Mouse (Mus musculus) MEL-GATA-1-ER (cell line): ENCODE measurements around the gene Ncf4.
"Not testable (repeated sequence)": the region's sequence is repeated elsewhere in the genome, so short reads cannot be mapped to it uniquely, and the experiment has no call there.

Source experiments
- DNase-seq: peaks from one replicate; pipeline ENCODE4 v3.0.0-alpha.2; 2012; ENCODE audit warnings: low read depth; ENCODE audit errors: extremely low read depth

Gene Ncf4

DNA sequence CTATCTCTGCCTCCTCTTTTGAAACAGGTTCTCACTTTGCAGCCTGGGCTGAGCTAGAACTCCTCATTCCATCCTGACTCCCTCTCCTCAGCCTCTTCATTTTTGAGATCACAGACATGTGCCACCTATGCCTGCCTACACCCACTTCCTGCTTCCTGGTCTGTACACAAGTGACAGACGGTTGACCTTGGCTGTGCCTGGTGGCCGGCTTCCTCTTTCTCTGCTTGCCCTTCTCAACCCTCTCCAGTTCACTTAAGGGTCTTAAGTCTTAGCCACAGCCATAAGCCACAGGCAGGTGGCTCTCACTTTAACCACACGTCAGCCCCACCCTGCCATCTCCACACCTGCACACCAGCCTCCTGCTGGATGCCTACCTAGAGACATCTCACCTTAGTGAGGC, 3.8 kb downstream of the Ncf4 start:
- DNase-seq: no peak

DNA sequence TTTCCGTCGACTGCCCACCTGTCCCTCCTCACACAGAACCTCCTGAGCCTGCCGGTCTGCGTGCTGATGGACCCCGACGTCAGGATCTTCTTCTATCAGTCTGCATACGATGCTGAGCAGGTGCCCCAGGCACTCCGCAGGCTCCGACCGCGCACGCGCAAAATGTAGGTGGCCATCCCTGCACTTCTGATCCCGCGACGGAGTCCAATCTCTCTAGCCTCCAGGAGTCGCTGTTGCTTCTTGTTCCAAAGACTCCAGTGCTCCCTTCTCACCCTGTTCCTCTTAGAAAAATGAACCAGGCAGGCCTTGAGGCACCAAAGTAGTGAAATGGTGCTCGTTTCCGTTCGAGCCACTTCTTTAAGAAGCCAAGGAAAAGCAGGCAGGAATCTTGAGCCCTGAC, 10.2 kb downstream of the Ncf4 start:
- DNase-seq: no peak

DNA sequence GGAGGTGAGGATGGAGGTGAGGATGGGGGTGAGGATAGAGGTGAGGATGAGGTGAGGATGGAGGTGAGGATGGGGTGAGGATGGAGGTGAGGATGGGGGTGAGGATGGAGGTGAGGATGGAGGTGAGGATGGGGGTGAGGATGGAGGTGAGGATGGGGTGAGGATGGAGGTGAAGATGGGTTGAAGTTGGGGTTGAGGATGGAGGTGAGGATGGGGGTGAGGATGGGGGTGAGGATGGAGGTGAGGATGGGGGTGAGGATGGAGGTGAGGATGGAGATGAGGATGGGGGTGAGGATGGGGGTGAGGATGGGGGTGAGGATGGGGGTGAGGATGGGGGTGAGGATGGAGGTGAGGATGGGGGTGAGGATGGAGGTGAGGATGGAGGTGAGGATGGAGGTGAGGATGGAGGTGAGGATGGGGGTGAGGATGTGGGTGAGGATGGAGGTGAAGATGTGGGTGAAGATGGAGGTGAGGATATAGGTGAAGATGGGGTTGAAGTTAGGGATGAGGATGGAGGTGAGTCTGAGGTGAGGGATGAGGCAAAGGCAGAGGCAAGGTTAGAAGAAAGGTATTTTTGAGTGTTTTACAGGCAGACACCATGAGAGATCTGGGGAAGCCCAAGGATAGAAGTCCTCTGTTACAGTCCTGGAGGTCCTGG, 12.1 kb downstream of the Ncf4 start:
- DNase-seq: not testable (repeated sequence)

DNA sequence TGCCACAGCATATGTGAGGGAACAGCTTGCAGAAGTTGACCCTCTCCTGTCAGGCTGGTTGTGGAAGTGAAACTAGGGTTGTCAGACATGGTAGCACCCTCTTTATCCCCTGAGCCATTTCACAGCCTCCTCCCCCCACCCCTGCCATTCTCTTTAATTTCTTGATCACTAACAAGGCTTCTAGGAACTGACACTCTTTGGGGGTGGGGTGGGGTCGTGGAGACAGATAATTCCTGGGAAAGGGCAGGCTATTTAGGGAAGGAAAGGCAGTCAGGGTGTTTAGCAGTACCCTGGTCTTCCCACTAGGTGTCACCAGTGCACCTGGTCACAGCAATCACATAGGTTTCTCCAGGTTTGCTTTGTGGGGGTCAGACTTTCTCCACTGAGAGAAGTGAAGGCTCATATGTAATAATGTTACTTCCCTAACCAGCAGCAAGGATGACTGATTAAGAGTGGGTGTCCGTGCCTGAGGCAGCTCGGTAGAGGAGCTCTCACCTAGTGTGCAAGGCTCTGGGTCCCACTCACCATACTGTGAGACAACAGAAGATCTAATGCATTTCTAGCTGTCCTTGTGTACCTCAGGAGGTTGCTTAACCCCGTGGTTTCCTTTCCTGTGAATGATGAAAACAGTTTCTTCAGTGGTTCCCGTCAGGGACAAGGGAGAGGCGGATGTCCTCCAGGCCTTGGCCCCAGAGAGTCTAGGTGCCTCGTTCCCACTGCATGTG, 12.9 kb downstream of the Ncf4 start:
- peak; percentile 59 for DNase-seq

DNA sequence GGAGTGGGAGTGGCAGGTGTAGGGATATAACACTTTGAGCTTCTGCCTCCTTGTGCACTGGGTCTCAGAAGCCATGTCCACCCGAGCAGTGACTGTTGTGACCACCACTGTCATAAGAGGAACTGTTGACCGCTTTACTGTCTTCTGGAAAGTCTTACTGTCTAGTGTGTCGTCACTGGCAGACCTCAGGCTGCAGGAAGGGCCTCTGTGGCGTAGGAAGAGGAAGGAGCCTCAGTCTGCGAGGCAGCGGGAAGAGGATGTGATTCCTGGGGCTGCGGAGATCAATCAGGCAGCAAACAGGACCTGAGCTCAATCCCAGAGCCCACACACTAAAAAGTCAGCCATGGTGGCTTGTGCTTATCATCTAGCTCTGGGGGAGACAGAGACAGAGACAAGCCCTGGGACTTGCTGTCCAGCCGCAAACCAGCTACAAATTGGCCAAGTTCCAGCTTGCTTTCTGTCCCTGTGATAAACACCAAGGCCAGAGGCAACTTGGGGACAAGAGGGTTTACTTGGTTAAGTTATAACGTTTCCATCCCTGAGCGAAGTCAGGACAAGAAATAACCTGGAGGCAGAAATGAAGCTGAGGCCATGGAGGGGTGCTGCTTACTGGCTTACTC, 13.8 kb downstream of the Ncf4 start:
- no peak for DNase-seq

DNA sequence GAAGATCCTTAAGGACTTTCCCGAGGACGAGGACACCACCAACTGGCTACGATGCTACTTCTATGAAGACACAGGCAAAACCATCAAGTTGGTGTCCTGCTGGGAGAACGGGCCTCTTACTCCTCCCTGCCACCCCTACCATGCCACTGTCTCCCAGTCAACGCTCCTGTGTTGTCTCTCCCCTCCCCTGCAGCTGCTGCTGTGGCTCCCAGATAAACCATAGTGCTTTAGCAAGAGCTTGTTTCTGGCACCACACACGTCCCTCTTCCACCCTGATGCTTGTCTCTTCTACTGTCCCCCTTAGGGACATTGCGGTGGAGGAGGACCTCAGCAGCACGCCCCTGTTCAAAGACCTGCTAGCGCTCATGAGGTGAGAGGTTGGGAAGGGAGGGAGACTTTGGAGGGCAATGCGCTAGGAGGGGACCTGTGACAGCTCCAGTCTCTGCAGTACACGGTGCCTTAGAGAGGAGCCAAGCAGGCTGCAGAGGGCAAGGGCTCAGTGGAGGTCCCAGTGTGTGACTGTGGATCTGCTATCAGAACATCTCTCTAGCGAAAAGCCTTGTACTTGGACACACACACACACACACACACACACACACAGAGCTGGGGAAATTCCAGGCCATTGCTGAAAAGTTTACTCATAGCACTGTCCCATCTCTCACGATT, 16.2 kb downstream of the Ncf4 start:
- no peak for DNase-seq

DNA sequence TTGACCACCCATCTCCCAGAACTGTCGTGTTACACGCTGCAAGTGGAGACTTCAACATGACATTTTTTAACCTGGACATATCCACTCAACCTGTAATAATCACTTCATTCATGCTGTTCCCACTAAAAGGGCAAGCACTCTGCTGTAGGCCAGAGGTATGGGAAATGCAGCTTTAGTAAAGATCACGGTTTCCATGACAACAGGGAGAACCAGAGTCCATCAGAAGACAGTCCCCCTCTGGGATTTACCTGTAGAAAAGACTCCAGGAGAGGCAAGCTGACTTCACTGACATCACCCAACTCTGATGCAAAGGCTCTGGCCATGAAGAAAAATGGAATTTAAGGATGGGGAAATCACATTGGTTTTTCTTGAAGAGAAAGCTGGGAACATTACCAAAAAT, 18.7 kb downstream of the Ncf4 start:
- DNase-seq: no peak

DNA sequence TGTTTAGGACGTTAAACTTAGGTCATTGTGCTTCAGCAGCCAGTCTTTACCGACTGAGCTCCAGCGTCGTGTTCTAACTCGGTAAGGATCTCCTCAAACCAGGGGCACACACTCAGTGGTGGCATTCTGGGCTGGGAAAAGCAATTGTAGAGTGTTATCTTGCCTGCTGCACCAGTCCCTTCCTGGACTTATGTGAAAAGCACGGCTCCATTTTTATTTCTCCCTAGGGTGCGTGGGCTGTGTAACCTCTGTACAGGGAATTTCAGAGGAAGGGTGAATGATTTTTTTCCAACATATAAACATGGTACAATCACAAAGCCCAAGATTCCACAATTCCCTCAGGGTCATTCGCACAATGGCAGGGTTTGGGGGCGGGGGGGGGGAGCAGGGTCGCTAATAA, 22.8 kb downstream of the Ncf4 start:
- DNase-seq: no peak

DNA sequence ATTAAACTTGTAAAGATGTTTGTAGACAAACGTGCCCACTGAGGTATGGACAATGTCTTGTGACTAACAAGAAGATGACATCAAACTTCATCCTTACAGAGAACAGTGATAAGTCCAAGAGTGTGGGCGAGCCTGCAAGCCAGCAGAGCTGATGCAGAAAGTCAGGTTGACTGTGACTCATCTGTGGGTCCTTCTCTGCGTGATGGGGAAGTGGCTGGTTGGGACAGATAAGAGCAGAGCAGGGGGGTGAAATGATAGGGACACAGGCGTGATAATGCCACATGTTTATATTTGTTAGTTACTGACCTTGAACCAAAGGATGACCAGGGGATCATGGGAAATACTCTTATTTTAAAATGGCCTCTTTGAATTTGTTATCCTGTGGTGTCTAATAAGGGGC, 23.3 kb downstream of the Ncf4 start:
- peak; percentile 93 for DNase-seq

DNA sequence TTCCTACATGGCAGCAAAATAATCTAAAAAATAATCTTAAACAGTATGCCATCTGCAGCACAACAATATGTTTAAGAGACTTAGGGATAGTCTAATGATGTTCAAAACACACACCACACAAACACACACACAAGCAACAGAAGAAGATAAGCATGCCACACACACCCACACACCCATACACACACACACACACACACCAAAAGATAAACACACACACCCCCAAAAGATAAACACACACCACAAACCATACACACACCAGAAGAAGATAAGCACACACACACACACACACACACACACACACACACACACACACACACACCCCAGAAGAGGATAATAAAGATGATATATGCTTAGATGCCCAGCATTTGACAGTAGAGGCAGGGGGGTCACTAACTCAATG, 26.6 kb downstream of the Ncf4 start:
- DNase-seq: no peak

DNA sequence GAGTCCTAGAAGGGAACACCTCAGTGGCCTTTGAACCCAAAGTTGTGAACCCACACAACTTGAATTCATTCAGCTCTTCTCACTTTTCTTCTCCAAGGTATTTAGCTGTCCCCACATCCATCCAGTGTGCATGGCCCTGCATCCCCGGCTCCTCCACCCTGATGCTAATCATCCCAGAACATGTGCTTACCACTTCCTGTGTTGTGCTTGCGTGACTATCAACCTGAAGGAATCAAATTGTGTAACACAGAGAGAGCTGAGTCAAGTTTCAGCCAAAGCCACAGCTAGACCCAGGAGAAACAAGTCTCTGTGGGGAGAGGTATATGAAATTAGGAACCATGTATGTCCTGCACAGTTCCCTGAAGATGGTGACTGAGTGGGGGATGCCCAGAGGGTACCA, 33.7 kb downstream of the Ncf4 start:
- peak; percentile 66 for DNase-seq

DNA sequence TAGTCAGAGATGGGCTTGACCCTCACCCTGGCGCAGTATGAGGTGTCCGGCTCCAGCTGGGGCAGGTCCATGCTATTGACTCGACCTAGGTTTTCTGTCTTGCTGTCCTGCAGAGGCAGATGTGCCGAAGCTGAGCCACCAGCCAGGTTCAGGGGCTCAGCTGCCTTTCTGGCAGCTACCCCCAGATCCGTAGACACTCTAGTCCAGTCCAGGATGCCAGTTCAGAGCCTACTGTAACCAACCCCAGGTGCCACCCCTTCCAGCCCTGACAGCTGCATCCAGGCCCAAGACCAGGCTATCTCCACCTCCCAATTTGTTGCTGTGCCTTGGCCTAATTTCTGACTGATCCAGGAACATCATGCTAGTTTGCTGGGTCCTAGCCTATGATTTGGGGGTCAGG, 43.3 kb downstream of the Ncf4 start:
- no peak for DNase-seq

DNA sequence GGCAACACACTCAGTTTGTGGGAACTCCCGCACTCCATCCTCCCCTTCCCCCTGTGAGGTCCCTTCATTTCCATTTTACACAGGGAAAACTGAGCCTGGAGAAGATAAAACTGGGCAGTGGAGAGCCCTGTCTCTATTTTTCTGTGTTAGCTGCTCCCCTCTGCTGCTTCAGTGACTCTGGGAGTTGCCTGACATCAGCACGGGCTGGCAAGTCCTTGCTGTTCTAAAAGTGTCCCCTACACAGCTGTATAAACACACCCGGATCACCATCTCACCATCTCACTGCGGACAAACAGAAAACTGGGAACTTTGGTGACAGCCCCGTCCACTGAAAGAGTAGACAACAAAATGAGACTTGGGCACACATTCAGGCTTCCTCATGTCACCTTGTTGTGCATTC, 45.2 kb downstream of the Ncf4 start:
- DNase-seq: not testable (repeated sequence)

DNA sequence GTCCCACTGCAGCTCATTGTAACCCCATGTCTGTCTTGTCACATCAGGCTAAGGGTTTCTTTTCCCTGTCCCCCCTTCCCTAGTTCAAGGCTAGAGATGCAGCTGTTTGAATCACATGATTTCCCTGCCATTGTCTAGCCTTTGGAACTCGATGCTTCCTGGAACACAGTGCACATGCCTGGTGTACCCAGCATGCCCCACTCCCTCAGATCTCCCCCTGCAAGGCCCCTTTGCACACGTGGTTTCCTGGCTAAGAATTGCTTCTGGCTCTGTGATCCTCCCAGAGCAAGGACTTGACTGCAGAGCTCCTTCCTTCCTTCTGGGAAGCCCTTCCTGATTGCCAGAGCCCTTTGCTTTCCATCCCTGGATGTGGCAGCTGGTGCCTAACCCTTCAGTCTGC, 48.6 kb downstream of the Ncf4 start:
- DNase-seq: not testable (repeated sequence)

DNA sequence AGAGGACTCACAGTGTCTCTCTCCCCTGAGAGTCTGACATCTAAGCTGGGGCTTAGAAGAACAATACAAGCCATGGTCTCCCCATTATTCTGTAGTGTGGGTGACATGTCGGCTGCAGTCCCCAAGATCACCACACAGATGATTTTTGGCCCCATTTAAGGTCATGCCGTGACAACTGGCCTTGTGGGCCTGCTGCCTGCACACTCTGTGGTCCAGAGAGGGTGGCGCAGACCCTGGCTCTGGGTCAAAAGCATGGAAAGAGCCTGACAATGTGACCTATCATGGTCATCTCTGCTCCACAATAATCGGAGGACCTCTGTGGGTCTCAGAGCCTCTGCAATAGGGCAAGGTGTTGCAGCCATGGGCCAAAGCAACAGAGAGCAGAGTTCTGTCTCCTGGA, 49.1 kb downstream of the Ncf4 start:
- no peak for DNase-seq

DNA sequence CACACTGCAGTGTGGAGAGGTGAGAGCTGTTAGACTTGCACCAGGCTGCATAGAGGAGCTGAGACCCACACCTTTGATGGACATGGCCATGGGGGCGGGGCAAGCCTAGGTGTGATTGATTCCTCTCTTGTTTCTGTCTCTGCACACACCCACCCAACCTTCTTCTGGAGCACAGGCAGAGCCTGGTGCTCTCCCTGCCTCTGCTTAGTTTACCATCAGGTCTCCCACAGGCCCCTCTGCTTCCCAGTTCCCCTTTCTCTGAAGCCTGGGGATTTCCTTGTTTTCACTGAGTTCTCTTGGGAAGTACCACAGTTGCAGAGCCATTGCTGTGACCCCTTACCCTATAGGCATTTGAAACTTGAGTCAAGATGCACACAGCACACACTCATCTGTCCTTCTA, 54.0 kb downstream of the Ncf4 start:
- no peak for DNase-seq

DNA sequence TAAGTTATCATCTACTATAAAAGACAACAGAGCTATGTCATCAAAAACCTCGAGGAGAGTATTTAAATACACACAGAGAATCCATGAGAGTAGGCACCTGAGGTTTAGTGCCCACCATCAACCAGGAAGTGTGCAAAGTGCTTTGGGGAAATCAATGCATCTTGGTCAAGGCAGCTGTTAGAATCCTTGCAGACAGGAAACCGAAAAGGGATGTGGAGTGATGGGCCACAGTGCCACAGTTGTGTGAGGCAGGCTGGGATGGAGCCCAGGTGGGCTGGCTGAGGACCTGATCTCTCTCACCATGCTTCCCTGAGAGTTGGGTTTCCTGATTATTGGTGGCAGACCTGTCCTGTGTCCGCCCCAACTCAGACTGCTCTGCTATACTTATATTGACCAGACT, 55.0 kb downstream of the Ncf4 start:
- DNase-seq: no peak

DNA sequence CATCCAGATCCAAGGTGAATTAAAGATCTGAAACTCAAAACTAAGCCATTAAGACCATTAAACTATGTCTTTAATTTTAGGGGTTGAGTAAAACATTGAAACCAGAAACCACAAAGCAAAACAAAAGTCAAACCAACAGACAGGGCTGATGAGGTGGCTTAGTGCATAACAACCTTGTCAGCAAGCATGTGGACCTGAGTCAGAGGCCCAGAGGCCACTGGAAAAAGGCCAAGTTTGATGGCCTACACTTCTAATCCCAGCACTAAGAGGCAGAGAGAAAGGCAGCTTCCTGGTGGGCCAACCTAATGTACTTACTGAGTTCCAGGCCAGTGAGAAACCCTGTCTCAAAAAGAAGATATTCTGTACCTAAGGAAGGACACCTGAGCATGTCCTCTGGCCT, 56.2 kb downstream of the Ncf4 start:
- no peak for DNase-seq

DNA sequence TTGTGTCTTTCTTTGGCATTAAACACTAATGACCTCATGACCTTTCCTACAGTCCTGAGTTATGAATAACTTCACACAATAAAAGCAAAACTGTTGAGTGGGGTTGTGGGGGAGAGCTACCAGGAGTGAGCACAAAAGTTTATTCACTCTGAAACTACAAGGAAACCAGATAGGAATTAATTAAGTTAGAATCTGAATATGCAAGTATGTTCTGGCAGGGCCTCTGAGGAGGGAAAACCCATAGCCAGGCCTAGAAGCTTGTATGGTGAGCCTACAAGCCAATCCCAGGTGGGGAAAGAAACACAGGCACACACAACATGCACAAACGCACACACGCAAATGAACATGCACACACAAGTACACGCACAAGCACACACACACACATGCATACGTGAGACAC, 58.1 kb downstream of the Ncf4 start:
- DNase-seq: no peak

DNA sequence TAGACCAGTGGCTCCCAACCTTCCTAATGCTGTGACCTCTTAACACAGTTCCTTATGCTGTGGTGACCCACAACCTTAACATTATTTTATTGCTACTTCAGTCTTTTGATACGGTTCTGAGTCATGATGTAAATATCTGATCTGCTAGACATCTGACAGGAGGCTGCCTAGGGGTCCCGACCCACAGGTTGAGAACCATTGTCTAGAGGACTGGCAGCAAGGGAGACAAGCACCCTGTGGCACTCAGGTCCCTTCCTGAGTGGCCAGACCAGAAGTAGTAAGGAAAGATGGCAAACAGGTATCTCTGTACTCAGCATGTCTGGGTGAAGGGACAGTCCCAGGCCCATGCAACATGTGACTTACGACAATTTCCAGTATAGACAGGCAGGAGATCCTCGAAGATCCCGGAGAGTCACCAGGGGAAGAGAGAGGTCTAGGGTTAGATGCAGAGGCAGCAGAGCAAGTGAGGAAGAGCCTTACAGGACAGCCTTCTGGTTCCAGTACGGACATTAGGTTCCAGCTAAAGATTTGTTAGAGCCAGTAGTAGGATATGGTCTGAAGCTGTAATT, 59.1 kb downstream of the Ncf4 start:
- DNase-seq: no peak

DNA sequence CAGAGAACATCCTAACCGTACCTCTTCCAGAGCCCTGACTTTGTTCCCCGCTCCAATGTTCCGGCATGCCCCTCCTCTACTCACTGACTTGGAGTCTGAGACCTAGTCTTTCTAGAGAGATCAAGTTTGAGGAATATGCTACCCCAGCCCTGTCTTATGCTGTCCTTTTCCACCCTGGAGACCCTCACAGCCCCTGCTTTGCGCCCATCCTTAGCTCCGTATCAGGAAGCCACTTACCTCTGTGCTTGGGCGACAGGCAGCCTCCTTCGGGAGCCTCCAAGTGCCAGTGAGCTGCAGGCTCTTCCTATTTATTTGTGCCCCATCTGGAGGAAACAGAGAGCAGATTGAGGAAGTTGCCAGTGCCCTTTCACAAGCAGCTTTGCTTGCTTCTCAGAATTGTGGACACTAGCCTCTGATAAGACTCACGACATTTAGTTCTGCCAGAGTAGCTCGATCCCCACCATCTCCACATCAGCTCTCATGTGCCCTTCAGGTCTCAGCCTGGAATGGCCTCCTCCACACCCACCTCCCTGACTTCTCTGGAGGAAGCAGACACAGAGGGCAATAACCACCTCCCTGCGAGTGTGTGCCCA, 60.8 kb downstream of the Ncf4 start, which contains the start of gene Csf2rb2:
Gene Csf2rb2, minus strand, starts transcription at position 381 of the 593 bp plus-strand sequence.
- DNase-seq: peak; percentile 85

DNA sequence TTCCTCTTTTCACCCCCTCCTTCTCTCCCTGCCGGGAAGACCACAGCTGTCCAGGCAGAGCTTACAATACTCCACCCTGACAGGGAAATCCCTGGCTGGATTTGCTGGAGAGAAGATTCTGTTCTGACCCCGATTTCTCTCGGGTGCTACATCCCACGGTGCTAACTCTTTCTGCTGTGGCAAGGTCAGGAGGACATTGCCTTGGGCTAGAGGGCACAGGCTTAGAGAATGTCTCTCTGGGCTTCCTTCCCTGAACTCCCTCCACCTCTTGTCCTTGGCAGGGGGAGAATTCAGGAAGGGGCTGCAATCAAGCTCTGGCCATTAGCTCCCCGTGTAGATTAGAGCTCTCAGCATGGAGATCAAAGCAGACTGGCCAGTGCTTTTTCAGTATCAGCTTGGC, 65.3 kb downstream of the Ncf4 start:
- DNase-seq: no peak
